Mouse (Mus musculus) left cerebral cortex, adult 18-20 months (tissue): ENCODE results near the gene Rnf43. TPM values are rescaled to one million over a fixed set of nuclear protein-coding genes. Genes with fewer than 3 reads are reported as not detected.

ENCODE experiments used
- DNase-seq, 2 experiments: peaks; one replicate each; pipeline ENCODE4 v3.0.0; 2021 to 2022; ENCODE audit warnings: low spot score in 2 of 2, mixed read lengths in 1 of 2
- total RNA-seq, 2 experiments: library from RNA; stranded (reverse); gene quantifications; 2 replicates each; pipeline ENCODE4 v1.2.3; 2021

Rnf43 gene
- total RNA-seq, 2 experiments from 2014 or later, result 2.1 to 2.2 TPM

DNA sequence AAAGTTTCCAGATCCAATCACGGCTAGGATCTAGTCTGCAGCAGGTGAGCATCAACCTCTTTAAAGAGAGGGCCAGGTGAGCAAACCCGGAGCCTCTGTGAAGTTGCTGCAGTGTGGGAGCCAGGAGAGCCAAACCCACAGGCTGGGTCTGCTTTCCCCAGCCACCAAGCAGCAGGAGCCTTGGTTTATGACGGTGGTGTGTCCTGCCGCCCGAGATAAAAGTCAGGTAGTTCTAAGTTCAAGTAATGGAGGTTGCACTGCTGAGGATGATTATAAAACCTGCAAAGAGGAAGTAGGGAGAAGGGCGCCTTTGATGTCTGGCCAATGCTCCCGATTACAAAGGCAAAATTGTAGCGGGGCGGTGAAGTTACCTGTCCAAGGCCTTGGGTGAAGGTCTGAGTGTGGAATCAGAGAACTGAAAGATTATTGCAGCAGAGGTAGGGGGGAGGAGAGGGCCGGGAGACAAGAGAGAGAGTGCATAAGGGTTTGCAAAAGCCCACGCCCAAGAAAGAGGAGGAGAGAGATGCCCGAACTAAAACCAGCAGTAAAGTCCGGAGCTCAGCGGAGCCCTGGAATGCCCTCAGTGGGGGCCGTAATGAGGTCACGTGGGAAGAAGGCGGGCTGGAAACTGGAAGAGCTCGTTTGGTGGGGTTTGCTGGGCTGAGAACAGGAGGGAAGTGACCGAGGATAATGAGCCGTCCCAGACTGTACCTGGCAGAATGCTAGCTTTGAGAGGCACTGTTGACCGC, 47.2 kb downstream of the Rnf43 start:
- DNase-seq, result no peak

GRCm38 (mm10) chr11:87710262-87710615, 47.7 kb downstream of the Rnf43 start:
- DNase-seq, result no peak

- no peak for DNase-seq
These were observed 49.7 kb downstream of the Rnf43 start for GRCm38 (mm10) chr11:87712188-87712587.

DNA sequence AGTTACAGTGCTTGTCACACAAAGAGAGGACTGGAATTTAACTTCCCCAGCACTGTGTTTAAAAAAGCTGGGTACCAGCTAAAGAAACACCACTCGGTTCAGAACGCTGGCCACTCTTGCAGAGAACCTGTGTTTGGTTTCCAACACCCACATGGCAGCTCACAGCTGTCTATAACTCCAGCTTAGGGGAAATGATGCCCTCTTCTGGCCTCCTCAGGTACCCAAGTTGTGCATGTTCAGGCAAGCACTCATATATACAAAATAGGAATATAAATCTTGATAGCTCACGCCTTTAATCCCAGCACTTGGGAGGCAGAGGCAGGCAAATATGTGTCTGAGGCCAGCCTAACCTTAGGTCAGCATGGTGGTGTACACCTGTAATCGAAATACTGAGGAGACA, 53.5 kb downstream of the Rnf43 start:
- no peak for DNase-seq

DNA sequence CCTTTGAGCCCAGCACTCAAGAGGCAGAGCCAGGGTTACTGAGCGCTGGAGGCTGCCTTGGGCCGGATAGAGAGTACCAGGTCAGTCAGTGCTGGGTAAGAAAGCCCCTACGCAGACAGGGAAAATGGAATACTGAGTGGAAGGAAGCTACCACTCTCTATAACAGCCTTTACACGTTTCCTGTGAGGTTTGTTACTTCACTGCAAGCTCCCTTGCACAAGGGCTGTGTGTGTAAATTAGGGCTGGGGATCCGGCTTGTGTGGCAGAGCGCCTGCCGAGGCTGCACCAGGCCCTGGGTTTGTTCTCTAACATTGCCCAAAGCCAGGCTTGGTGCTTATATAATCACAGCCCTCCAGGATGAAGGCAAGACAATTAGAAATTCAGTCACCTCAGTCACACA, 57.0 kb downstream of the Rnf43 start:
- no peak for DNase-seq

DNA sequence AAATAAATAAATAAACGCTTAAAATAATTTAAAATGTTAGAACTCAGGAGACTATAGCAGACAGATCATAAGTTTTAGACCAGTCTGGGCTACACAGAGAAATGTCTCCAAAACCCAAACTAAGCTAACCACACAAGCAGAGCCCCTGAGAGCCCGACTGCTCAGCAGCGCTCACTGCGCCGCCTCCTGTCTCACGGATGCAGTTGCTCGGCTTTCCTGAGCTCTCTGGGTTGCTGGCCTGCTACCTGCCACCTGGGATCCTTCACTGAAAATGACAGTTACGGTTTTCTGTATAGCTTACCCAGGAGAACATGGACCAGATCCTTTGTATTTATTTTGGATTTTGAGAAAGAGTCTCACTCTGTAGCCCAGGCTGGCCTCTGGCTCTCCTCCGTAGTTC, 57.8 kb downstream of the Rnf43 start:
- no peak for DNase-seq

- no peak for DNase-seq
These were observed 58.3 kb downstream of the Rnf43 start for GRCm38 (mm10) chr11:87720839-87721238.

GRCm38 (mm10) chr11:87722168-87722567, 59.6 kb downstream of the Rnf43 start:
- DNase-seq, result no peak

DNA sequence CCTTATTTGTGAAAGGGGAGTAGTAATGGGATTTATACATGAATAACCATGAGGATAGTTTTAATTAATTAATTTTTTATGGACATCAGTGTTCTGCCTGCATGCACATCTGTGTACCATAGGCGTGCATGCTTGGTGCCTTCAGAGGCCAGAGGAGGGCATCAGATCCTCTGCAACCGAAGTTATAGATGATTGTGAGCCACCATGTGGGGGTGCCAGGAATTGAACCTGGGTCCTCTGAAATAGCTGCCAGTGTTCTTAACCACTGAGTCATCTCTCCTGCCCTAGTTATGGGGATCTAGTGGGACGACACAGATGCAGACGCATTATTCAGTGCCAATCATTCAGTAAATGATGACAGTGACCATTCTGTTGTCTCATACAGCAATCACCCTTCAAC, 60.4 kb downstream of the Rnf43 start:
- DNase-seq, result no peak

DNA sequence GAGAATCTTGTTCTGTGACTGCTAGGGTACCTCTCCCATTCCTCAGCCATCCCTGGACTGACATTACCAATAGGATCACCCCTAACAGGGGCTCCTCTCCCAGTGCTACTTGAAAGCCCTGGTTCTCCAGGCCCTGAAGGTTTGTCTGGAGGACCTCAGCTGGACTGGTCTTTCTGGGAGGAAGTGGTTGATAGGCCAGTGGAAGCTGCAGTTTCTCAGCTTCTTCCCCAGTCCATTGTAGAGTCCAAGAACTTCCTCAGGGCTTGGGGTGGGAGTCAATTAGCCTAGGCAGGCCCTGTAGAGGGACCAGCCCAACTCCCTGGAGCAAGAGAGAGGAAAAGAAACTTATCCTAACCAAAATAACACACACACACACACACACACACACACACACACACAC, 63.0 kb downstream of the Rnf43 start:
- DNase-seq, result no peak

DNA sequence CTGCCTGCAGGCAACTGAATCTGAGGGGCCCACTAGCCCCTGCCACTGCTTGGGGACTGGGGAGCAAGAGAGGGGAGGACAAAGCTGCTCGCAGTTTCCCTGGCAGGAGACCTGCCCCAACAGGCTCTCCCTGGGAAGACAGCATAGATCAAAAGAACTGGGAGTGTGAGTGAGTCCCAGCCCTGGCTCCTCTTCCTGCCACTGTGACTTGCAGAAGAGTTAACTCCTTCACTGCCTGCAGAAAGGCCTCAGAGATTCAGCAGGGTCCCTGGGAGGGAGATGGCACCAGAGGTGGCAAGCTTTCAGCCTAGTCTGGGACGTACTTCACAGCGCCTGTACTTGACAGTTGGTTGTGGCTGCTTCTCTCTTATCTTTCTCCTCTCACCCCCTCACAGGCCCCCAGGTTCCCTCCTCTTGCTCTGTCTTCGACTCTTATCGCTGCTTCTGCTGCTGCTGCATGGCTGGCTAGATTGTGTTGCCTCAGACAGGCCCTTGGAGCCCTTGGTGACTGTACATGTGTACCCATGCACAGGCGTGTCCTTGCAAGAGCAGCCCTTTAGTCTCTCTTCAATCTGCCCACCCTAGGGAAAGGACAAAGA, 63.5 kb downstream of the Rnf43 start:
- DNase-seq, result no peak

GRCm38 (mm10) chr11:87727021-87727420, 64.5 kb downstream of the Rnf43 start:
- no peak for DNase-seq

GRCm38 (mm10) chr11:87727471-87727870, 64.9 kb downstream of the Rnf43 start:
- DNase-seq, result no peak

GRCm38 (mm10) chr11:87728850-87729592, 66.5 kb downstream of the Rnf43 start:
- DNase-seq, result no peak

- DNase-seq, result no peak
These were observed 67.2 kb downstream of the Rnf43 start for GRCm38 (mm10) chr11:87729593-87730185.

DNA sequence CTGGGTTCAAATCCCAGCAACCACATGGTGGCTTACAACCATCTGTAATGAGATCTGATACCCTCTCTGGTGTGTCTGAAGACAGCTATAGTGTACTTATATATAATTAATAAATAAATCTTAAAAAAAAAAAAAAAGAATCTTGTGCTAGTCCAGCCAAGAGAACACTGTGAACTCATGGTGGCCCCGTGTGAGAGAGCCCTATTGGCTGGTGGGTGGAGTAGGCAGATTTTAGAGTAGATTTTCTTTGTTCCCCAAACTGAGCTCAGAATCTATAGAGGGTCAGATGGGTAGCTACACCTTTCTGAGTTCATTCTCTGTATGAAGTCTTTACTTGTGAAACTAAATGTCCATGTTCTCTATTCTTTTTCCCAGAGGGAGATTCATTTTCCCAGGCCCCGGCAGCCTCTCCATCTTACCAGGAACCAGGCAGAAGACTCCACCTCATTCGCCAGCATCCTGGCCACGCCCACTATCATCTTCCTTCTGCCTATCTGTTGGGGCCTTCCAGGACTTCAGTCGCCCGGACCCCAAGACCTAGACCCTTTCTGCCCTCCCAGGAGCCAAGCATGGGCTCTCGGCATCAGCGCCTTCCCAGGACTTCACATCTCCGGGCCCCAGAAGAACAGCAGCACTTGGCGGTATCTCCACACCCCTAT, 68.3 kb downstream of the Rnf43 start:
- DNase-seq, result no peak

DNA sequence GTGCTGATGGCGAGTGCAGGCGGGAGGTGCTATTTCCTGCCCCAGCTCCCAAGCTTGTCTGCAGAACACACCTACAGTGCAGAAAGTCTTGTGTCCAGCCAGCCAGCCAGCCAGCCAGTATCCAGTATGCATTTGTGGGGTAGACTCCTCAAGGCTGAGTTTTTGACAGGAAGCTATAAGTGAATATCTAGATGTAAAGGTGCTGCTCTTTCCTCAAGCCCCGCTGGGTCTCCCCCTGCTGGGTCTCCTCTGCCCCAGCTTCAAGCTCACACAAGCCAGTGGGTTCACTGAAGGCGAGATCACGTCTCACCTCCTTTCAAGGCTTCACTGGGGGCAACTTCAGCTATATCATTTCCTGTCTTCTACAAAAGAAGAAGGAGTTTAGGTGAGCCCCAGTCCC, 71.8 kb downstream of the Rnf43 start:
- no peak for DNase-seq

DNA sequence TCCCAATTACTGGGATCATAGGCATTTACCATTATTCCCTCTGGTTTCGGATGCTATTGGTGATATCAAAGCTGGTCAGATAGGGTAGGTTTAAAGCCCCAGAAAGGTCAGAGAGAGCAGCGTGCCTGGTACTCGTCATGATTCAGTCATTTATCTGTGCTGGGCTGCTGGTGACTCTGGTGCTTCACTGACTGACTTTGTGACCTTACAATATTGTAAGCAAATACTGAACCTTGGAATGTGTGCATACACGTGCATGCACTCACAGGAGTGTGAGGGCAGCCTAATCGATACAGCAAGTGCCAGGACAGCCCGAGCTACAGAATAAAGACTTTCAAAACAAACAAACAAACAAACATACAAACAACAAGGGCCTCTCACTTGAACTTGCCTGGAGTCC, 73.2 kb downstream of the Rnf43 start:
- no peak for DNase-seq

- peak; percentile 39 to 45 for DNase-seq
These were observed 74.2 kb downstream of the Rnf43 start for GRCm38 (mm10) chr11:87736647-87737134.

DNA sequence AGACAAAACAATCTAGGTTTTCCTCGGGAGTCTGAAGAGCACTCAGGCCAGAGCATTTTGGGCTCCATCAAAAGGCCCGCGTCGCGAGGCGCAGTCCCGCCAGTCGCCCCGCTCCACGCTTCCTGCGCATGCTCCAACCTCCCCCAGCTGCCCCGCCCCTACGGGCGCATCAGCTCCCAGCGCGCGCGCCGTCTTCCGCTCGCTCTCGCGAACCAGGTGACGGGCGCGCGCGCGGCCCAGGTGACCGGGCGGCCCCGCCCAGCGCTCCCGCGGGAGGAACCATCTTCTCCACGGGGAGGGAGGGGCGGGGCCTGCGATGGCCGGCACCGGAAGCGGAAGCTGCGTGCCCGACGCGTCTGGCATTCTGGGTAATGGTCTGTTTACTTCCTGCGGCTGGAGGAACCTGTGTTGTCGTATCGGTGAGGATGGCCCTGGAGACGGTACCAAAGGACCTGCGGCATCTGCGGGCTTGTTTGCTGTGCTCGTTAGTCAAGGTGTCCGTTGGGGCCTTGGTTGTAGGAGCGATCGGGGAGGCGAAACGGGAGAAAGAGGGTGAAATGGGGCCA, 74.7 kb downstream of the Rnf43 start, which contains the start of gene Supt4a:
Gene Supt4a, plus strand, starts transcription at position 378 of the 566 bp plus-strand sequence.
- DNase-seq, result peak; percentile 92 to 96

DNA sequence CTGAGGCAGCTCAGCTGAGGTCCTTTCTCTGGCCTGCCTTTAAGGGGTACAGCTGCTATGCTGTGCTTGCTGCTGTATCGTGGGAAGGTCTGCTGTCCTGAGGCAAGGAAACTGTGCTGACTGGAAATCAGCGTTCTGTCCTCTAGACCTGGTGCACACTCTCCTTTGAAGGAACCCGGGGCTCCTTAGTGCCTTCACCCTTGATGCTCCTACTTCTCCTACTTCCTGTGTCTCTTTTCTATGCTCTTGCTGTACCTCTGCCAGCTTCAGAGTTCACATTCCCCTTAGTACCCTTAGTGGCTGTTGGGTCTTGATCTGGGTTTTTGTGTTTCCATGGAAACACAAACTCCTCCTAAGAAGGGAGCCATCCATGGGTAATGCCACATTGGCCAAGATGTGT, 81.2 kb downstream of the Rnf43 start:
- DNase-seq, result no peak
